Mouse (Mus musculus): Measurements from ENCODE around the gene Lhfpl4.

DNA sequence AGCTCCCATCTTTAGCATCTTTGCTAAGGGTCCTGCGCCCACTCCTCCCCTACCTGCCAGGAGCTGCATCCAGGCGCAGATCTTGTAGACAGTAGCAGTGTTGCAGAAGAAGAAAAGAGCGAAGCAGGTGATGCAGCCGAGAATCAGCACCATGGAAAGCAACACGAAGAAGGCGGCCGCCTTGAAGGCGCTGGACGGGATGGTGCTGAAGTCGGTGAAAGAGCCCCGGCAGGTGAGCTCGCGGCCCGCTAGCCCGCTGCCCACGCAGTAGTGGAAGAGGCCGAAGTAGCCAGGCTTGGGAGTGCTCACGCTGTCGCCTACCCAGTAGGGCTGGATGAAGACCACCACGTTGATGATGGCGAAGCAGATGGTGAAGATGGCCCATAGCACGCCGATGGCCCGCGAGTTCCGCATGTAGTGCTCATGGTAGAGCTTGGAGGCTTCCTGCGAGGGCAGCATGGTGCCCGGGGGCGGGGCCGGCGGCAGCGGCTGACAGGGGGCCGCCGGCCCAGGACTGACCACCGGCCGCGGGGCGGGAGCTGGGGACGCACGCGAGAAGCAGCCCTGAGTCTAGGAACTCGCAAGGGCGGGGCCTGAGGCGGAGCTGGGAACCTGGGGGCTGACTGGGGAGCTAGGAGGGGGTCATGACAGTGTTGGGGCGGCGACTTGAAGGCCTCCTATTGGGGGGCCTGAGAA, 1.3 kb downstream of the Lhfpl4 start:
- no peak for TF ChIP-seq CTCF (IDR thresholded peaks at IDR 0.05; ENCODE audit: low read depth)
- no peak for TF ChIP-seq EP300 (IDR thresholded peaks at IDR 0.05; ENCODE audit: low read depth)
